Mouse (Mus musculus): ENCODE results near the gene Hmgcll1.

Gene Hmgcll1

DNA sequence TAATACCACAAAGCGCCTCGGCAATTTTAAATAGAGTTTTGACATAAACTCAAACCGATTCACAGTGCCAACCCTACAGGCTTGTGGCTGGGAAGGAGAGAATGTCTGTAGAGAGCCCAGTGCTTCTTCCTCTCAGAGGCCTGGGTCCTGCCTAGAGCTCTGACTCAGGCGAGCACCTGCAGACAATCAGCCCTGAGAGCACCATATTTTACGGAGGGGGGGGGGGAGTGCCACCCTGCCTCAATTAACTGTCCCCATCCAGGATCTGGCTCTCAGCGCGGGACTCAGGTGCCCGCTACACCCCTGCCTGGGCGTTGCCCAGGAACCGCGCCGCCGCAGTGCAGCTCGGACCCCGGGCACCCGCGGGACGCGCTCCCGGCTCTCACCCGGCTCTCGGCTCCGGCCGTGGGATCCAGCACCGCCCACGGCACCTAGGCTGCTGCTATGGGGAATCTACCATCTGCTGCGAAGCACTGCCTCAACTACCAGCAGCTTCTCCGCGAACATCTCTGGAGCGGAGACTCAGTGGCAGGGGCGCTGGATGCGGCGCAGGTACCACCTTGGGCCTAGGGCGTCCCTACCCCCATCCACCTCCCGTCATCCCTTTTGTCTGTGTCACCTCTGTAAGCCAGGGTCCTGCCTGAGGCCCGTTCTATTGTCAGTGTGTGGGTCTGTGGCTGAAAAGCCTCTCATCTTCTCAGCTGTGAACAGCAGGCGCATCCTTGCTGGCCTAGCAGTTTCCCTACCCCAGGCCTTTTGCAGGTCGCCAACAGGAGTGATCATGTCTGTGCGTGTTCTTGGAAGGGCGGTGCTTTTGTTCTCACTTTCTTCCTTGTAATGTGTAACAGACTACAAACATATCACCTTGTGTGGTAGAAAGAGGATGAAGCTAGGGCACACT, at the start of gene Hmgcll1:
Gene Hmgcll1 (plus strand): TSS at position 225 of the 901 bp plus-strand sequence.
- peak; percentile 32 for DNase-seq (ENCODE audit: low spot score)

- DNase-seq (ENCODE audit: low spot score), result no peak
Measured at GRCm38 (mm10) chr9:75980097-75980496, 34.6 kb upstream of the Hmgcll1 start.

GRCm38 (mm10) chr9:75981139-75981538, 33.5 kb upstream of the Hmgcll1 start:
- DNase-seq (ENCODE audit: low spot score), result no peak

GRCm38 (mm10) chr9:75989491-75989890, 25.2 kb upstream of the Hmgcll1 start:
- DNase-seq (ENCODE audit: low spot score), result no peak

DNA sequence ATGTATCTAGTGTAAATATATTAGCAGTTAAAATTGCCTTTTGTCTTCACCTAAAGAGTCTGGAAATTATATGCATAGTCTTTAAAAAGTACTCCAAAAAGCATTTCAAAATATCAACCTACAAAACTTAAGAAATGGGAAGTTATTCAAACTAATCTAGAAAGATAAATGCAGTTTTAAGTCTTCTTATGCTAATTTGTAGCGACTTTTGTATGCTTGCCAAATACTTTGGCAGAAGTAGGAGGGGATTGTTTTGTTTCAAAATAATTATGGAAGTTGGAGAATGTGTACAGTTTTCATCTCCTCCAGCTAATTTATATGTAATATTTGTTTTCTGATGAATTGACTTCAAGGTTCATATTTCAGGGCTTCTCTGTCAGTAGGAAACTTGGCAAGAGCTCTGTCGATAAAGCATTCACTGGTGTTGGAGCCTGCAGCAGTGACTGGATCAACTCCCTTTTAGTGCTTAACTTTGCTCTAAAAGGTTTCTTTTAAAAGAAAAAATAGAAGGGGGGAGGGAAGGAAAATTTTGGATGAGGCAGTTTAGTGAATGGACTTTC, 15.8 kb upstream of the Hmgcll1 start:
- no peak for DNase-seq (ENCODE audit: low spot score)

DNA sequence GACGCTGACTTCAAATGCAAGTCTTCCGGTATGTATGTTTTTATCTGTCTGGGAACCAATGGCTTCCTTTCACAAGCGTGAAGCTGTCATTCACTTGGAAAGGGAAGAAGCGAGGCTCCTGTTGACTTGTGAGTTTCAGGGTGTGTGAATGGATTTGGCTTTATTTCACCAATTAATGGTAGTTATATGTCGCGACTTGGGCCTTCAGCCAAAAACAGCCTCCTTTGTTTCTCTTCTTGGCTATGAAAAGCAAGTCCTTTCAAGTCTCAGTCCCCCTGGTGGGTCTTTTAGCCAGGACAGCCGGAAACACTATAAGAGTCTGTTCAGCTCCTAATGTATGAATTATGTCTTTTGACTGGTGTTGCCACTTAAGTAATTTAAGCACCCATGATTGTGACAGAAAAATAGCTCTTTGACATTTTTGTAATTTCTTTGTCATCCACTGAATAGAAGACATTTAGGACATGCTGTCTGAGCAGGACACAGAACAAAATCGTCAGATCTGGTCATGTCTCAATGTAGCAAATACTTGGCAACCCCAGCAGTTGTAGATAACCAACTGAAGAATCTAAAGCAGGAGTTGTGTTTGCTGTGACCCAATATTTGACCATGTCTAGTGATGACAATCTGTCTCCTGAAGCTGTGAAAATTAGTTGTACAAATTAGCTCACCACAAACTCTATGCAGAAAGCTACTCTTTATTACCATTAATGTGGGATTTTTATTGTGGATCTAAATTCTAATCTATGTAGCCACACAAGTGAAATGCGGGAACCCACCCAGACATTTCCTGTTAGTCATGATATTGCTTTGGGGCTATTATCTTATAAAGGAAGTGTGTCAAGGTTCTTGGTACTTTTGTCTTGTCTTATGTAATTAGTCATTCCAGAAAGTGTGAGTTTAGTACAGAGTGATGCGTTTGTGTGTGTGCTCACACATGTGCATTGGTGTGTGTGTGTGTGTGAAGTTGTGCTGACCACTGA, 13.5 kb upstream of the Hmgcll1 start:
- no peak for DNase-seq (ENCODE audit: low spot score)

DNA sequence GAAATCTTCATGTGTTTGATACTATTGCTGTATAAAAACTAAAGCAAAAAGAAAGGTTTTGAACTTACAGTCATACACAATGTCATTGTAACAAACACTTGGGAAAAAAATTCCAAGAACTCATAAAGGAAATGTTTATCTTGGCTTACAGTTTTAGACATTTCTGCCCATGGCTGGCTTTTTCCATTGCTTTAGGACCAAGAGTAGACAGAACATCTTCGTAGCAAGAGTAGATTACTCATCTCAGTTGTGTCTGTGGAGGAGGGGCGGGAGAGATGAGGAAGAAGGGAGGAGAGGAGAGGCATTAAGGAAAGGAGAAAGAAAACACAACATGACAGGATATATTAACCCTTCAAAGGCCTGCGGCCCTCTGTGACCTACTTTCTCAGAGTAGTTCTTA, 11.6 kb upstream of the Hmgcll1 start:
- DNase-seq (ENCODE audit: low spot score), result no peak

DNA sequence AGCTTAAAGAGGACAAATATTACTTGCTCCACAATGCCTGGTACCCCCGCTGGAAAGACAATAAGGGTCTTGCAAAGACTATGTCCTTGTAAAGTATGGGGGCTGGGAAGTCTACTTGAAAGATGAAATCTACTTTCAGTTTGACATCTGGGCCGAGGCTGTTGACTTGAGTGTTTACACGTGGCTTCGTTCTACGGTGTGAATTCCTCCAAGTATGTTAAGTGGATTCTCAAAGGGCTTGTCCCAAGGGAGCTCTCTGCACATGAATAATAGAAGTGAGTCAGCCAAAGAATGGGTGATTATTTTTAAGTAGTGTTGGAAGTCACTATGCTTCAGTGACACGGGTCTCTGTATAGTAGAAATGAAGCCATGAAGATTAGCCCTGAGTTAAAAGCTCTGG, 11.0 kb upstream of the Hmgcll1 start:
- no peak for DNase-seq (ENCODE audit: low spot score)

DNA sequence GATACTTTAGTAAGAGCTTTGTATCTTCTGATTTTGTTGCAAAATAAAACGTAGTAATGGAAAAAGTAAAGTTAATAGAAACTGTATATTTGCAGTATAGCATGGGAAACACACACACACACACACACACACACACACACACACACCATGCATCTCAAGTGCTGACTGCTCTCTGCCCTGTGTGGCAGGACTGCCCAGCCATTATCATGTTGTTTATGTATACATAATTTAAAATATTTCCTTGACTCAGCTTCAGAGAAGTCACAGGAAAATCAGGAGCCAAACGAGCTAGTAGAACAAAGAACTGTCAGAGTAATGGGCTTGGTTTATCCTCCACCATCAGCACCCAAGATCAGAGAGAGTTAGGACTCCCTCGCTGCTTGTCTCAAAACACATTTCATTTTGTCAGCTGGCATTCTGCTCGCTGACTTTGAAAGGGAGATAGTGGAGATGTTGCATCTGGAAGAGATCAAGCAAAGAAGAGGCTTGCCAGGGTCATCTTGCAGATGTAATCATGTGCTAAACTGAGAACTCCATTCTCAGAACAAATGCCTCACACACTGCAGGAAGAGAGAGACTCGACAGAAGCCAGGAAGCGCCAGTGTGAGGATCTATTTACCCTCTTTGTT, 7.2 kb upstream of the Hmgcll1 start:
- no peak for DNase-seq (ENCODE audit: low spot score)

GRCm38 (mm10) chr9:76013789-76014188, 866 bp upstream of the Hmgcll1 start:
- no peak for DNase-seq (ENCODE audit: low spot score)

DNA sequence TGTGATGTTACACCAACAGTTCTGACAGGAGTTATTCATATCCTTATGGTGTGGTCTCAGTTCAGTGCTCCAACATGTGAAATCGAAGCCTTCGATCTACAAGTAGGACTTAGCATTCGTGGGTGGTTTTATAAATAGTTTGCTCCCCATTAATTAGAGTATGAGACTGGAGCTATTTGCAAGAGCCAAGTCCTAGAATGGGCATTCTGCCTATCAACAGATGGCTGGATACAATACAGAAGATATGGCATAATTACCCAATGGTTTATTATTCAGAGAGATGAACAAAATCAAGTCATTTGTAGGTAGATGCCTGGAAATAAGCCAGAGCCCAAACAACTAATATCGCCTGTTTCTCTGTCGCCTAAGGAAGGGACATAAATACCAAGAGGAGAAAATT, 1.3 kb downstream of the Hmgcll1 start:
- no peak for DNase-seq (ENCODE audit: low spot score)

GRCm38 (mm10) chr9:76016506-76016905, 1.9 kb downstream of the Hmgcll1 start:
- no peak for DNase-seq (ENCODE audit: low spot score)

GRCm38 (mm10) chr9:76023551-76023973, 8.9 kb downstream of the Hmgcll1 start:
- no peak for DNase-seq (ENCODE audit: low spot score)

DNA sequence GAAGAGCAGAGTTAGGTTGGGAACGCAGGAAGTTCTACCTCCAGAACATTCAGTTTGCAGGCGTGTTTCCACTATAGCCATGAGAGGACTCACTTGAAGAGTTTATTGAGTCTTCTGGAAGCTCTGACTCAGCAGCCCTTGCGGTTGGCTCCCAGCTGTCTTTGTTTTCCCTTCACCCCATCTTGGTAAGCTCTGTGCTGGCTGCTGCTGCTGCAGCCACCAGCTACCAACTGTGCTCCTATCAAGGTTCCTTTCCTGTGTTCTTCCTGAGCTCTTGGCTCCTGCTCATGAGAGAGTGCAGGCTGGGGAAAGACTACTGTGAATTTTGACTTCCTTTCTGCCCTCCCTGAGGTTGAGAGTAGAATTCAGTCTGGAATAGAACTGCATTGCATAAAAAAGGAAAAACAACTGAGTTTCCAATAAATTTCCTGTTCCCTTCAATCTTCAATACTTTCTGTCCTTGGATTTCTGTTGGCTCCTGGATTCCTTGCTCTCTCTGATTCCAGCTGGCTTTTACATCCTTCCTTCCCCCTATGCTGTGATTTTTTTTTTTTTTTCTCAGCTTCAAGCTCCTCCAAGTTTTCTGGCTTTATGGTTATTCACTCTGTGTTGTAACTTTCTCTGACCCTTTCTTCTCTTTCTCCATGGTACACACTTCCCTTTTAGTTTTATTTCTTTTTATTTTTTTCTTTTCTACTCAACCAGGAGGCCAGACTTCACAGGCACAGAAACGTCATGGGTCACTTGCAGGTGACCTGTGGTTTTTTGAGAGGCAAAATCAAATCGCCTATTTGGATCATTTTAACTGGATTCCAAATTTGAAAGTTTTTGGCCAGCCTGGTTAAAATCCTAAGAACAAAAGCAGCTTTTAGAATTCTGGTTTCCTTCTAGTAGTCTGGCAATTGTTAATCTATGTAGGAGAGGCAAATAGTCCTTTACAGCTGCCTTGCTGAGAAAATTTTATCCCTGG, 9.9 kb downstream of the Hmgcll1 start:
- peak; percentile 60 for DNase-seq (ENCODE audit: low spot score)

GRCm38 (mm10) chr9:76029471-76030199, 15.0 kb downstream of the Hmgcll1 start:
- DNase-seq (ENCODE audit: low spot score), result no peak

GRCm38 (mm10) chr9:76035058-76035457, 20.4 kb downstream of the Hmgcll1 start:
- DNase-seq (ENCODE audit: low spot score), result no peak

- DNase-seq (ENCODE audit: low spot score), result no peak
Measured at GRCm38 (mm10) chr9:76038327-76039103, 23.9 kb downstream of the Hmgcll1 start.

- no peak for DNase-seq (ENCODE audit: low spot score)
Measured at GRCm38 (mm10) chr9:76039711-76040110, 25.1 kb downstream of the Hmgcll1 start.

GRCm38 (mm10) chr9:76043341-76043740, 28.7 kb downstream of the Hmgcll1 start:
- DNase-seq (ENCODE audit: low spot score), result no peak

Data from urinary bladder, postnatal 14 days (tissue).